Mouse (Mus musculus) olfactory bulb, adult 2 months (tissue): ENCODE measurements around the gene 2310033P09Rik.

ENCODE experiments used
- CTCF ChIP-seq: fragments of 200-500 bp; IDR thresholded peaks from 2 replicates; pipeline ENCODE4 v1.5.1; 2012; ENCODE audit warnings: low read depth, mild to moderate bottlenecking, low read length, moderate library complexity; ENCODE audit not compliant: insufficient read depth
- POLR2A ChIP-seq: fragments of 200-500 bp; IDR thresholded peaks from 2 replicates; pipeline ENCODE4 v1.6.1; 2012; ENCODE audit warnings: mild to moderate bottlenecking, low read depth, low read length, moderate library complexity; ENCODE audit not compliant: insufficient read depth

DNA sequence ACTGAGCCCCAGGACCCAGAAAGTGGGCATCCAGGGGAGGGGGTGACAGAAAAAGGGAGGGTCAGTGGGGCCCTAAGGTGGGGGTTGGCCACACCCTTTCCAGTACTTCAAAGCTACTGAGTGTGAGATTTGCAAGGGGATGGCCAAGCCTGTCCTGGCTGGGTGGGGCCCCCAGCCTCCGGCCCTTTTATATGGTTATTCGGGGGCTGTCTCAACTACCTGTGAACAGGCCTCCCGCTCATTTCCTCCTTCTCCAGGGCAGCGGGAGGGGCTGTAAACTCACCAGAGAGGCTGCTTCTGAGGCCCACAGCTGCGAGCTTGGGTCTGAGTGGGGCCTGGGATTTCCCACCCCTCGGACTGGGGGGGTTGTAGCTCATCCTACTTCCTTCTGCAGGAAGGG is 35.7 kb downstream of the 2310033P09Rik start:
- TF ChIP-seq POLR2A (no peak), CTCF (no peak)
